Mouse (Mus musculus) cerebellum, adult 11 months (tissue): ENCODE measurements around the gene Rab5a.

Experiments used
- DNase-seq: peaks from one replicate; pipeline ENCODE4 v3.0.0; 2022

Rab5a gene

DNA sequence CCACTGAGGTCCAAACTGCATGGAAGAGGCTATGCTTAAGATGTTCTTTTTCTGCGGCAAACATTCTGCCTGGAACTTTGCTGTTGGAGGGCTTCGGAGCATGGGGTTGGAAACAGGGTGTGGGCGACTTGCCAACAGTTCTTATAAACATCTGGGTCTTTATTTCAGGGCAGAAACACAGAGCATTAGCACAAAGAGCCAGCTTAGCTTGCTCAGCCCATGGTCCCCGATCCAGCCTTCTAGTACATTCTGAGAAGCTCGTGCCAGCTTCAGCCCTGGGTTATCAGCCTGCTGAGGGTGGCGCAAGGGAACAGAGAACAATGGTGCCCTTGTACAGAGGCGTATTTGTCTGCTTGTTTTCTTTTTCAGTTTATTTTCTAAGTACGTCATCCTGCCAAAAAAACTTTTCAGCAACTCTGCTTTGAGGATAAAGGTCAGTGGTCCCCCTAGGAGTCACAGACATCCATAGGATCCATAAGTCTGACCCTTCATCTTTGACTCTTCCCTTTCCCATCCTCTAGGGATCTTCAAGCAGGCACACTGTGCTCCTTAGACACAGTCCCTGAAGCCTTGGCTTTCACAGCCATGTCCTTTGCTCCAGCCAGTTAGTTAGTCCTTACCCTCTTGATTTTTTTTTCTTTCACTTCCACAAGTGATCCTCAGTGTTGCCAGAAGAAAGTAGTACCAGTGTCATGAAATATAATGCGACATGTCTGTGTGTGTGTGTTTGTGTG lies 64.7 kb downstream of the Rab5a start:
- no peak for DNase-seq

DNA sequence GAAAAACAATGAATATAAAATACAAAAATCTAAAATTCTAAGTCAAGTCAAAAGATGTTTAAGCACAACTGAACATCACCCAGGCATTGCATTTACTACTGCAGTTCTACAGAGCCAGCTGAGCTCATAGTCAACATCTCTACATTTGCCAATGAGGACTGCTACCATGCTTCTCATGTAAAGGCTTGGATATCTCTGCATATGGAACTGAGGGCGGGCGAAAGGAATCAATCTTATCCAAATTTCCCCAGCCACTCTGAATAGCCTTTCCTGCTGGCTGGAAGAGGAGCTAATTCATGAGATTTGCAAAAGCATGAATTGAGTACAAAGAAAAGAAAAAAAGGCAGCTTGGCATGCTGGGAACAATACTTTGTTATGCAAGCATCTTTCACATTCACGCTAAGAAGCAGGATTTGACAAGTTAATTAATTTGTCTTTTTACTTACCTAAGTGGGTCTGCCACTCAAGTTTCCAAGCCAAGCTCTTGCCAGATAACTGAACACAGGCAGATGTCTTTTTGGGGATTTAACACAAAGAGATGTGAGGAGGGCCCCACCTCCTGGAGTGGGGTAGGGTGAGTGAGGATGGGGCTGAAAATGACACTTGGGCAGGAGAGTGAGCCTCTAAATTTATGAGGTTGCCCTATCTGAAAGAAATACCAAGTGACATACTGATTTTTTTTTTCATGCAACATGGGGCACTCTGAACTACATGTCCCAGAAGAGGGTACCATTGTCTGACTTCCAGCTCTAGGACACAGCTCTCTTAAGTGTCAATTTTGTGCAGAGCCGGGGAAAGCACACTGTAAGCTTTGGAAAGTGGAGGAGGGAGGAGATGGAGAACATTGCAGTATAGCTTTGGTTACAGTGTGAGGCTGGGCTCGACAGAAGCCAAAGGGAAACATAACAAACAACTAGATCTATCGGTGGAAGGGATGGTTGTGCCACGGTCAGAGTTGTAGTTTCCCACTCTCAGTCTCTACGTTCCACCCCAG lies 72.6 kb downstream of the Rab5a start:
- no peak for DNase-seq

DNA sequence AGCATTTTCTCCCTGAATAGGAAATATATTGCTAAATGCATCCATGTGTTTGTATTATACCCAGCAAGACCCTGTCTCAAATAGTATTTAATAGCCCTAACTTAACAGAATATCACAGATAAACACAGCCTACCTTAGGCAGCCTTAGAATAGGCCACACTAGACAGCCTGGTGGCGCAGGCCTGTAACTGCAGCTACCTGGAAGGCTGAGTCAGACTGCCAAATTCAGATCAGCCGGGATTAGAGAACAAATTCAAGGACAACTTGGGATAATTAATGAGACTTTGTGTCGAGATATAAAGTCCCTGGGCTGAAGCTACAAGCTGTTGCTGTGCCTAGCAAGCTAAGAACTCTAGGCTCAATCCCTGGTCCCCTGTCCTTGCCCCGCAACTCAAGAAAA lies 75.1 kb downstream of the Rab5a start:
- no peak for DNase-seq

DNA sequence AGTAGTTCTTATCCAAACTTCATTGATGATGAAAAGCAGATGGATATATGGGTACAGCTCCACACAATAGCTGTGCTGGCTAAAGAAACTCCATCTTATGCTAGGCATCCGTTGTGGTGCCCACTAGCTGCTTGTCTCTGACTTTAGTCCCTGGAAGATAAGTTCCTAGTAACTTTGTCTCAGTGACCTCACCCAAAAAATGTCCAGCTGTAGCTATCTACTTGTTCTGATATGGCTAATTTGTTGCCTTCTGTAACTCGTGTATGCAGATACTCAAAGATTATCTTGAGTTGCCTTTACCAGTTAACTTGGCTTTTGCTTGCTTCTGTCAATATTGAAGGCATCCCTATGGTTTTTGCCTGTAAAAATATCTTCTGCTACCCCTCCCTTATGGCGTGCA lies 75.8 kb downstream of the Rab5a start:
- no peak for DNase-seq
